Comparison of ENCODE assay signal across 7 mouse cellular contexts in the genomic region with DNA sequence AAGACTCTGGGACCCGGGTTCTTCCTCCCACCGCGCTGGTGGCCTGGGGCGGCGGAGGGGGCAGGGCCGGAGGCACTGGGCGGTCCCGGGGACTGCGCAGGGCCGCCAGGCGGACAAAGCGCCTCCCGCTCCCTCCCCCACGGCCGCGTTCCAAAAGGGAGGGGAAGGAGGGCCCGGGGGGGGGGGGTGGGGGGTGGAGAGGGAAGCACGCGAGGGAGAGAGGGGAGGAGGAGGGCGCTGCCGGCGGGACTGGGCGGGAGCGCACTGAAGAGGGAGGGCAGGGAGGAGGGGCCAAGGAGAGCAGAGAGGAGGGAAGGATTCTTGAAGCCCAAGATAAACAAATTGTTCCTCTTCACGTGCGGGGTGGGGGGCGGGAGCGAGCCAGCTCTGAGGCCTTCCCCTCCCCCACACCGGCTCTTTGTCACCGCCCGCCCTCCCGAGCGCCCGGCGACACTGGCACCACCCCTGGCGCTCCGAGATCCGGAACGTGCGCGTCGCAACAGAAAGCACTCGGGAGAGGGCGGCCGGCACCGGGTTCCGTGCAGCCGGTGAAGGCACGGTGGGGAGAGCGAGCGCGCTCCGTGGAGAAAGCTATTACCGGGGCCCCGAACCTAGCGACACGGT. TPM values are rescaled to one million over a fixed set of nuclear protein-coding genes. Genes with fewer than 3 reads are reported as not detected.
A peak's percentile ranks its signal among the peaks of the same experiment; 100 is the strongest.
DNase-seq lines count a peak whose midpoint lies in the region; ATAC-seq lines count a peak whose summit lies in the region.

No protein-coding gene starts in this region.

- H3K9me3 ChIP-seq in intestine, embryonic 16.5 days (ENCODE audit: control insufficient read depth, low read length) = no peaks in the 10 kb centered on the region

- H3K4me2 ChIP-seq in intestine, embryonic 16.5 days (ENCODE audit: low read depth, low read length) = peak overlapping the region; percentile 89

- peak; percentile 83 for ATAC-seq in intestine, embryonic 16.5 days

- H3K27ac ChIP-seq in intestine, embryonic 16.5 days (ENCODE audit: low read length) = peak overlapping the region; percentile 99

- 0% methylated on average over 45 of the region's 57 CpGs for WGBS in intestine, embryonic 16.5 days

- H3K27me3 ChIP-seq in intestine, embryonic 16.5 days (replicated peaks; ENCODE audit: control insufficient read depth, insufficient read depth, low read length) = no peaks in the 10 kb centered on the region

- peak; percentile 96 for DNase-seq in adrenal gland, postnatal 10 days
- peak; percentile 98 for DNase-seq in embryo, embryonic 9.5 days (ENCODE audit: extremely low spot score)
- peak; percentile 89 to 91 for DNase-seq in gastrocnemius, postnatal 4 days (ENCODE audit: low spot score in 2 of 2)
- DNase-seq in left cerebral cortex, postnatal 25 days (ENCODE audit: low spot score in 2 of 2) = peak; percentile 72 to 77
- peak; percentile 96 for DNase-seq in mesoderm, embryonic 11.5 days (ENCODE audit: low read depth, low spot score)
- peak; percentile 80 for DNase-seq in right cerebral cortex, postnatal 25 days

- H3K9ac ChIP-seq in intestine, embryonic 16.5 days (ENCODE audit: low read depth, low read length) = peak overlapping the region; percentile 95

- no peaks in the 10 kb centered on the region for H3K36me3 ChIP-seq in intestine, embryonic 16.5 days (ENCODE audit: control insufficient read depth, insufficient read depth, low read length)

- intact Hi-C loops in left cerebral cortex, postnatal 25 days (cut with DNase I) = loop anchor here (1.0 to 10.0 kb wide), 10 partner anchors 33 to 541 kb away; partner anchors contain the start of gene Setd7

- H3K4me3 ChIP-seq in intestine, embryonic 16.5 days (ENCODE audit: low read length) = peak overlapping the region; percentile 92

- H3K4me1 ChIP-seq in intestine, embryonic 16.5 days (ENCODE audit: control insufficient read depth, insufficient read depth, low read length) = peaks cover 17% of the 10 kb centered on the region

RNA-seq across cellular contexts. Expression of gene Maml3, which starts 2.8 kb away (rescaled TPM):
- total RNA-seq in adrenal gland, postnatal 10 days (2021) = 10 to 100 TPM in 1 of 2 experiments, 1 to 10 TPM in 1; 8.3 to 10.9 TPM
- total RNA-seq in gastrocnemius, postnatal 4 days (2021) = 1 to 10 TPM; 6.5 to 7.3 TPM
- 3.6 and 4.0 TPM in 2 replicates for polyA plus RNA-seq in intestine, embryonic 16.5 days (2015; fragmentation: Nextera tagmentation; extraction: Ambion mirVana)
- total RNA-seq in left cerebral cortex, postnatal 25 days (2021) = 10 to 100 TPM in 1 of 2 experiments, 1 to 10 TPM in 1; 9.9 to 10.1 TPM

Comparison
In these comparisons a context has a peak if more than half of its experiments do, and no peak if none do; other contexts are left out.
1. Peak in every context shown above with its lines: DNase-seq, ATAC-seq, H3K4me3 ChIP-seq and H3K27ac ChIP-seq.